Mouse (Mus musculus): Measurements from ENCODE around the gene Pigu.

DNA sequence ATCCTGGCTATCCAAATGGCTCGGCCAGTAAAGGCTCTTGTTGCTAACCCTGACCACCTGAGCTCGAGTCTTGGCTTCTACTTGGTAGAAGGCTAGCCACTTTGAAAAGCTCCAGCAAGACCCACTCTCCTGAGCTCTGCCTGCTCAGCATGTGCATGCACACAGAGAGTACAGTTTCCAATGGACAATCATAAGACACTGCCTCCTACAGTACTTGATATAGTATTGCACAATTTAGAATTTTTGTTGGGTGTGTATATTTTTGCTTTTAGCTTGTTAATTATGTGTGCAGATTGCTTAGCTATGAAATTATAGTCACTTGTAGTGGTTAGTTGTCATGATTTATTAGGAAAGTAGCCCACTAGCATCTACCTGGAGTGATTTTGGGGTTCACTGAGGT lies 108.5 kb downstream of the Pigu start:
- TF ChIP-seq CTCF (IDR thresholded peaks at IDR 0.05; ENCODE audit: borderline replicate concordance, insufficient read depth, low read length): no peak
- TF ChIP-seq POLR2A (IDR thresholded peaks at IDR 0.05; ENCODE audit: low read depth, low read length): no peak

Measured in embryonic fibroblast, embryonic 13.5 days (primary cell).